Mouse (Mus musculus) small intestine, adult 2 months (tissue): ENCODE data around the gene Gins1.

ENCODE experiments used
- CTCF ChIP-seq: fragments of 200-500 bp; IDR thresholded peaks from 2 replicates; pipeline ENCODE4 v1.5.1; 2012; ENCODE audit warnings: low read depth, mild to moderate bottlenecking, control low read depth, inconsistent platforms, low read length, moderate library complexity, mixed read lengths; ENCODE audit not compliant: insufficient replicate concordance, insufficient read length; ENCODE audit errors: extremely low read depth
- POLR2A ChIP-seq: fragments of 200-500 bp; IDR thresholded peaks from 2 replicates; pipeline ENCODE4 v1.6.1; 2012; ENCODE audit warnings: low read depth, mild to moderate bottlenecking, control low read depth, inconsistent platforms, low read length, moderate library complexity

GRCm38 (mm10) chr2:150859709-150860470 is 45.3 kb upstream of the Gins1 start:
- no peak for TF ChIP-seq POLR2A
- TF ChIP-seq CTCF: no peak
